Mouse (Mus musculus) midbrain, embryonic 14.5 days (tissue): ENCODE data around the gene Csmd2. TPM values are rescaled to one million over a fixed set of nuclear protein-coding genes. Genes with fewer than 3 reads are reported as not detected.

ENCODE experiments used
- ATAC-seq: fragments of 200-750 bp; cut with Nextera tagmentation; 2 replicates; pipeline ENCODE4 v1.8.0; 2017; ENCODE audit warnings: moderate number of reproducible peaks, moderate library complexity; ENCODE audit not compliant: low FRiP score, low TSS enrichment
- DNase-seq: peaks from one replicate; pipeline ENCODE4 v3.0.0-alpha.2; 2015
- H3K27ac ChIP-seq: fragments of 300-500 bp; sonication (generic); replicated peaks from 2 replicates; pipeline ENCODE4 v1.5.1; 2014; ENCODE audit warnings: mild to moderate bottlenecking, low read depth, low read length, moderate library complexity
- H3K27me3 ChIP-seq: fragments of 300-500 bp; sonication (generic); 2 replicates; pipeline ENCODE4 v1.6.1; 2014; ENCODE audit warnings: low read length, control low read depth, mixed read lengths; ENCODE audit not compliant: control insufficient read depth, insufficient read depth
- H3K36me3 ChIP-seq: fragments of 300-500 bp; sonication (generic); 2 replicates; pipeline ENCODE4 v1.6.1; 2014; ENCODE audit warnings: low read length, control low read depth; ENCODE audit not compliant: control insufficient read depth, insufficient read depth
- H3K4me1 ChIP-seq: fragments of 300-500 bp; sonication (generic); 2 replicates; pipeline ENCODE4 v1.6.1; 2014; ENCODE audit warnings: mild to moderate bottlenecking, antibody characterized with exemption, low read length, control low read depth; ENCODE audit not compliant: control insufficient read depth, insufficient read depth
- H3K4me2 ChIP-seq: fragments of 300-500 bp; sonication (generic); 2 replicates; pipeline ENCODE4 v1.6.1; 2014; ENCODE audit warnings: mild to moderate bottlenecking, low read length, moderate library complexity
- H3K4me3 ChIP-seq: fragments of 300-500 bp; sonication (generic); replicated peaks from 2 replicates; pipeline ENCODE4 v1.5.1; 2014; ENCODE audit warnings: low read depth, low read length
- H3K9ac ChIP-seq: fragments of 300-500 bp; sonication (generic); replicated peaks from 2 replicates; pipeline ENCODE4 v1.6.1; 2014; ENCODE audit warnings: mild to moderate bottlenecking, low read length, moderate library complexity
- H3K9me3 ChIP-seq: fragments of 300-500 bp; sonication (generic); 2 replicates; pipeline ENCODE4 v1.6.1; 2016; ENCODE audit warnings: low read length, control low read depth, mixed read lengths; ENCODE audit not compliant: control insufficient read depth
- WGBS: fragments of 180-500 bp; shearing (Covaris S2); extraction: QIAGEN DNeasy Blood & Tissue Kit; methylation state at CpG from one replicate; pipeline ENCODE4 v1.1.7; 2014; 5-methylcytosine and 5-hydroxymethylcytosine counted together
- polyA plus RNA-seq: library from polyadenylated mRNA; unstranded; fragments of >200 nt; fragmentation: Nextera tagmentation; extraction: Ambion mirVana; gene quantifications from 2 replicates; pipeline ENCODE4 v1.2.1, GENCODE M21; 2014

The Csmd2 gene
- 9.8 and 13.5 TPM in 2 replicates for polyA plus RNA-seq

- H3K4me1 ChIP-seq, result peaks cover 33% of the 10 kb centered on the region
- peak; percentile 29 for ATAC-seq
These were observed at the start of gene Csmd2 for GRCm38 (mm10) chr4:127987784-127988455. Gene Csmd2 (plus strand): TSS chr4:127987857.

GRCm38 (mm10) chr4:127947696-127948095 is 40.0 kb upstream of the Csmd2 start:
- WGBS, result 74% methylated on average over 2 of the region's 2 CpGs
- H3K9me3 ChIP-seq, result no peaks in the 10 kb centered on the region
- no peaks in the 10 kb centered on the region for H3K4me1 ChIP-seq
- H3K9ac ChIP-seq, result no peak overlapping the region
- no peak for ATAC-seq
- H3K27me3 ChIP-seq, result no peaks in the 10 kb centered on the region
- H3K27ac ChIP-seq, result no peak overlapping the region
- H3K4me3 ChIP-seq, result no peak overlapping the region
- DNase-seq, result no peak
- no peak overlapping the region for H3K4me2 ChIP-seq
- H3K36me3 ChIP-seq, result no peaks in the 10 kb centered on the region

More at GRCm38 (mm10) chr4:127987784-127988455, at the start of gene Csmd2:
- H3K36me3 ChIP-seq, result no peaks in the 10 kb centered on the region
- DNase-seq, result peak; percentile 90
- peak within 1 kb of the TSS; percentile 88 for H3K27ac ChIP-seq
- under 1% methylated on average over 51 of the region's 65 CpGs for WGBS
- no peaks in the 10 kb centered on the region; the same call in 1 of the 2 replicates for H3K27me3 ChIP-seq
- peak within 1 kb of the TSS; percentile 87 for H3K9ac ChIP-seq
- peak within 1 kb of the TSS; percentile 75 for H3K4me2 ChIP-seq
- H3K9me3 ChIP-seq, result no peaks in the 10 kb centered on the region
- H3K4me3 ChIP-seq, result peak within 1 kb of the TSS; percentile 67

GRCm38 (mm10) chr4:127953006-127953710 is 34.5 kb upstream of the Csmd2 start:
- H3K36me3 ChIP-seq, result no peaks in the 10 kb centered on the region
- H3K9me3 ChIP-seq, result no peaks in the 10 kb centered on the region
- DNase-seq, result peak; percentile 25
- no peak overlapping the region for H3K4me3 ChIP-seq
- H3K4me1 ChIP-seq, result peaks cover 5% of the 10 kb centered on the region; the same call in 1 of the 2 replicates
- WGBS, result 41% methylated on average over 10 of the region's 10 CpGs
- no peak overlapping the region for H3K4me2 ChIP-seq
- H3K9ac ChIP-seq, result no peak overlapping the region
- ATAC-seq, result no peak
- no peak overlapping the region for H3K27ac ChIP-seq
- no peaks in the 10 kb centered on the region for H3K27me3 ChIP-seq

- ATAC-seq (no peak), DNase-seq (peak; percentile 16)
- Histone ChIP-seq H3K36me3 (no peaks in the 10 kb centered on the region), H3K27me3 (peaks cover 8% of the 10 kb centered on the region; the same call in 1 of the 2 replicates), H3K27ac (no peak overlapping the region), H3K9me3 (no peaks in the 10 kb centered on the region), H3K4me3 (no peak overlapping the region), H3K4me2 (no peak overlapping the region), H3K4me1 (no peaks in the 10 kb centered on the region), H3K9ac (no peak overlapping the region)
- 21% methylated on average over 7 of the region's 7 CpGs for WGBS
These were observed 18.6 kb upstream of the Csmd2 start for GRCm38 (mm10) chr4:127969101-127969500.

GRCm38 (mm10) chr4:127970018-127970421 is 17.6 kb upstream of the Csmd2 start:
- H3K4me3 ChIP-seq, result no peak overlapping the region
- 7% methylated on average over 7 of the region's 7 CpGs for WGBS
- H3K9ac ChIP-seq, result no peak overlapping the region
- H3K36me3 ChIP-seq, result no peaks in the 10 kb centered on the region
- DNase-seq (peak; percentile 73), ATAC-seq (no peak)
- no peak overlapping the region for H3K4me2 ChIP-seq
- H3K4me1 ChIP-seq, result no peaks in the 10 kb centered on the region
- H3K27ac ChIP-seq, result no peak overlapping the region
- H3K9me3 ChIP-seq, result no peaks in the 10 kb centered on the region
- peaks cover 8% of the 10 kb centered on the region; the same call in 1 of the 2 replicates for H3K27me3 ChIP-seq

- Histone ChIP-seq H3K36me3 (no peaks in the 10 kb centered on the region), H3K4me2 (peak within 1 kb of the TSS; percentile 41), H3K9ac (no peak within 1 kb of the TSS), H3K27ac (no peak within 1 kb of the TSS), H3K9me3 (no peaks in the 10 kb centered on the region), H3K4me1 (no peaks in the 10 kb centered on the region), H3K27me3 (peaks cover 8% of the 10 kb centered on the region; the same call in 1 of the 2 replicates), H3K4me3 (no peak within 1 kb of the TSS)
- no peak for ATAC-seq
- WGBS, result 6% methylated on average over 39 of the region's 39 CpGs
- DNase-seq, result peak; percentile 59
These were observed 16.5 kb upstream of the Csmd2 start, which contains the start of gene CK137956 for GRCm38 (mm10) chr4:127970901-127971868. Gene CK137956 (minus strand): TSS chr4:127970951.

- DNase-seq (no peak), ATAC-seq (no peak)
- Histone ChIP-seq H3K36me3 (no peaks in the 10 kb centered on the region), H3K4me3 (no peak overlapping the region), H3K27ac (no peak overlapping the region), H3K4me2 (no peak overlapping the region), H3K4me1 (no peaks in the 10 kb centered on the region), H3K27me3 (peaks cover 8% of the 10 kb centered on the region; the same call in 1 of the 2 replicates), H3K9me3 (no peaks in the 10 kb centered on the region), H3K9ac (no peak overlapping the region)
- 75% methylated on average over 3 of the region's 3 CpGs for WGBS
These were observed 14.7 kb upstream of the Csmd2 start for GRCm38 (mm10) chr4:127972976-127973375.

GRCm38 (mm10) chr4:127981125-127981524 is 6.5 kb upstream of the Csmd2 start:
- DNase-seq (no peak), ATAC-seq (no peak)
- 43% methylated on average over 6 of the region's 6 CpGs for WGBS

More at GRCm38 (mm10) chr4:127981125-127981524, 6.5 kb upstream of the Csmd2 start:
- Histone ChIP-seq H3K9me3 (no peaks in the 10 kb centered on the region), H3K36me3 (no peaks in the 10 kb centered on the region), H3K4me2 (no peak overlapping the region), H3K4me1 (peaks cover 5% of the 10 kb centered on the region; the same call in 1 of the 2 replicates), H3K27me3 (no peaks in the 10 kb centered on the region; the same call in 1 of the 2 replicates), H3K27ac (no peak overlapping the region), H3K4me3 (no peak overlapping the region), H3K9ac (no peak overlapping the region)
